Mouse (Mus musculus): ENCODE data around the gene Gpr153. TPM values are rescaled to one million over a fixed set of nuclear protein-coding genes. Genes with fewer than 3 reads are reported as not detected.

Gpr153 gene
- polyA plus RNA-seq, 1 experiment from 2014 or later, result 6.7 TPM

GRCm38 (mm10) chr4:152281601-152282000 lies 7.6 kb downstream of the Gpr153 start:
- Histone ChIP-seq H3K9me3 (replicated peaks; ENCODE audit: control insufficient read depth, low read length) (no peaks in the 10 kb centered on the region), H3K4me1 (ENCODE audit: control insufficient read depth, insufficient read depth, low read length) (peaks cover 6% of the 10 kb centered on the region), H3K4me3 (ENCODE audit: low read depth, low read length) (no peak overlapping the region), H3K4me2 (ENCODE audit: low read length) (no peak overlapping the region), H3K9ac (ENCODE audit: low read length) (no peak overlapping the region), H3K27me3 (replicated peaks; ENCODE audit: control insufficient read depth, insufficient read depth, low read length) (peaks cover 66% of the 10 kb centered on the region), H3K36me3 (ENCODE audit: control insufficient read depth, insufficient read depth, low read length) (no peaks in the 10 kb centered on the region), H3K27ac (ENCODE audit: low read depth, low read length) (no peak overlapping the region)
- ATAC-seq, result no peak
- 54% methylated on average over 15 of the region's 15 CpGs for WGBS
- no peak for DNase-seq (ENCODE audit: low spot score)

- Histone ChIP-seq H3K4me3 (ENCODE audit: low read depth, low read length) (peak overlapping the region; percentile 30), H3K27me3 (replicated peaks; ENCODE audit: control insufficient read depth, insufficient read depth, low read length) (peaks cover 77% of the 10 kb centered on the region), H3K27ac (ENCODE audit: low read depth, low read length) (no peak overlapping the region), H3K4me2 (ENCODE audit: low read length) (peak overlapping the region; percentile 55), H3K9ac (ENCODE audit: low read length) (peak overlapping the region; percentile 51), H3K9me3 (replicated peaks; ENCODE audit: control insufficient read depth, low read length) (no peaks in the 10 kb centered on the region), H3K36me3 (ENCODE audit: control insufficient read depth, insufficient read depth, low read length) (no peaks in the 10 kb centered on the region), H3K4me1 (ENCODE audit: control insufficient read depth, insufficient read depth, low read length) (peaks cover 11% of the 10 kb centered on the region)
- DNase-seq (ENCODE audit: low spot score), result no peak
- WGBS, result 18% methylated on average over 34 of the region's 34 CpGs
- ATAC-seq, result 0 out of 2 replicates have a peak, but pooled peaks have one; percentile 2
Observed at GRCm38 (mm10) chr4:152282721-152283120, 8.7 kb downstream of the Gpr153 start.

GRCm38 (mm10) chr4:152283186-152283950 lies 9.3 kb downstream of the Gpr153 start:
- H3K9me3 ChIP-seq (replicated peaks; ENCODE audit: control insufficient read depth, low read length), result no peaks in the 10 kb centered on the region
- DNase-seq (ENCODE audit: low spot score) (peak; percentile 87), ATAC-seq (peak; percentile 89)
- peaks cover 15% of the 10 kb centered on the region for H3K4me1 ChIP-seq (ENCODE audit: control insufficient read depth, insufficient read depth, low read length)
- peaks cover 84% of the 10 kb centered on the region for H3K27me3 ChIP-seq (replicated peaks; ENCODE audit: control insufficient read depth, insufficient read depth, low read length)
- peak overlapping the region; percentile 30 for H3K4me3 ChIP-seq (ENCODE audit: low read depth, low read length)
- H3K27ac ChIP-seq (ENCODE audit: low read depth, low read length), result no peak overlapping the region
- peak overlapping the region; percentile 55 for H3K4me2 ChIP-seq (ENCODE audit: low read length)
- H3K36me3 ChIP-seq (ENCODE audit: control insufficient read depth, insufficient read depth, low read length), result no peaks in the 10 kb centered on the region
- H3K9ac ChIP-seq (ENCODE audit: low read length), result peak overlapping the region; percentile 51
- 3% methylated on average over 64 of the region's 70 CpGs for WGBS

DNA sequence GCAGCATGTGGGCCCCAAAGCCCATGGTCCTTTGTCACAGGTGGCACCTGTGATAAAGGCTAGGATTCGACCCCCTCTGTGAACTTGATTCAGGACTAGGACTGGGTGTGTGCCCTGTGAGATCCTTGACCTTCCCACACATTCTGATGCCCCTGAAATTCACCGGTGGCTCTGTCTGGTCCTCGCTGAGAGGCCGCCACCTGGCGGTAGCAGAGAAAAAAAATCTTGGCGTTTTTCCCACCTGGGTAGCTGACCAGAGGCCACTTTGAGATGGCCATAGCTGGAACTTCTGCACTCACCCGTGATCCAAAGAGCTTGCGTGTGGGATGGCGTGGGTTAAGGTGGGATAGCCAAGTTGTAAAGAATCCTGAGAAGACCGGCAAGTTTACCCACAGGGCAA lies 11.5 kb downstream of the Gpr153 start:
- H3K36me3 ChIP-seq (ENCODE audit: control insufficient read depth, insufficient read depth, low read length), result no peaks in the 10 kb centered on the region
- ATAC-seq (no peak), DNase-seq (ENCODE audit: low spot score) (peak; percentile 72)
- no peak overlapping the region for H3K27ac ChIP-seq (ENCODE audit: low read depth, low read length)
- no peak overlapping the region for H3K4me2 ChIP-seq (ENCODE audit: low read length)
- H3K9me3 ChIP-seq (replicated peaks; ENCODE audit: control insufficient read depth, low read length), result no peaks in the 10 kb centered on the region
- peaks cover 93% of the 10 kb centered on the region for H3K27me3 ChIP-seq (replicated peaks; ENCODE audit: control insufficient read depth, insufficient read depth, low read length)
- WGBS, result 3% methylated on average over 10 of the region's 10 CpGs
- peaks cover 22% of the 10 kb centered on the region for H3K4me1 ChIP-seq (ENCODE audit: control insufficient read depth, insufficient read depth, low read length)
- no peak overlapping the region for H3K9ac ChIP-seq (ENCODE audit: low read length)
- no peak overlapping the region for H3K4me3 ChIP-seq (ENCODE audit: low read depth, low read length)

- no peaks in the 10 kb centered on the region for H3K9me3 ChIP-seq (replicated peaks; ENCODE audit: control insufficient read depth, low read length)
- no peak overlapping the region for H3K27ac ChIP-seq (ENCODE audit: low read depth, low read length)
- H3K27me3 ChIP-seq (replicated peaks; ENCODE audit: control insufficient read depth, insufficient read depth, low read length), result peaks cover 93% of the 10 kb centered on the region
- peaks cover 27% of the 10 kb centered on the region for H3K4me1 ChIP-seq (ENCODE audit: control insufficient read depth, insufficient read depth, low read length)
- peak overlapping the region; percentile 30 for H3K4me3 ChIP-seq (ENCODE audit: low read depth, low read length)
- H3K4me2 ChIP-seq (ENCODE audit: low read length), result peak overlapping the region; percentile 66
- H3K9ac ChIP-seq (ENCODE audit: low read length), result peak overlapping the region; percentile 54
- WGBS, result 0% methylated on average over 32 of the region's 32 CpGs
- DNase-seq (ENCODE audit: low spot score) (no peak), ATAC-seq (no peak)
- H3K36me3 ChIP-seq (ENCODE audit: control insufficient read depth, insufficient read depth, low read length), result no peaks in the 10 kb centered on the region
Observed at GRCm38 (mm10) chr4:152286183-152286582, 12.2 kb downstream of the Gpr153 start.

- H3K9me3 ChIP-seq (replicated peaks; ENCODE audit: control insufficient read depth, low read length), result no peaks in the 10 kb centered on the region
- no peaks in the 10 kb centered on the region for H3K36me3 ChIP-seq (ENCODE audit: control insufficient read depth, insufficient read depth, low read length)
- H3K4me2 ChIP-seq (ENCODE audit: low read length), result peak overlapping the region; percentile 66
- H3K27ac ChIP-seq (ENCODE audit: low read depth, low read length), result no peak overlapping the region
- ATAC-seq (no peak), DNase-seq (ENCODE audit: low spot score) (no peak)
- H3K4me1 ChIP-seq (ENCODE audit: control insufficient read depth, insufficient read depth, low read length), result peaks cover 27% of the 10 kb centered on the region
- peaks cover 93% of the 10 kb centered on the region for H3K27me3 ChIP-seq (replicated peaks; ENCODE audit: control insufficient read depth, insufficient read depth, low read length)
- 4% methylated on average over 25 of the region's 26 CpGs for WGBS
- H3K4me3 ChIP-seq (ENCODE audit: low read depth, low read length), result peak overlapping the region; percentile 30; the same call in 1 of the 2 replicates
- H3K9ac ChIP-seq (ENCODE audit: low read length), result no peak overlapping the region
Observed at GRCm38 (mm10) chr4:152286887-152287286, 12.9 kb downstream of the Gpr153 start.

DNA sequence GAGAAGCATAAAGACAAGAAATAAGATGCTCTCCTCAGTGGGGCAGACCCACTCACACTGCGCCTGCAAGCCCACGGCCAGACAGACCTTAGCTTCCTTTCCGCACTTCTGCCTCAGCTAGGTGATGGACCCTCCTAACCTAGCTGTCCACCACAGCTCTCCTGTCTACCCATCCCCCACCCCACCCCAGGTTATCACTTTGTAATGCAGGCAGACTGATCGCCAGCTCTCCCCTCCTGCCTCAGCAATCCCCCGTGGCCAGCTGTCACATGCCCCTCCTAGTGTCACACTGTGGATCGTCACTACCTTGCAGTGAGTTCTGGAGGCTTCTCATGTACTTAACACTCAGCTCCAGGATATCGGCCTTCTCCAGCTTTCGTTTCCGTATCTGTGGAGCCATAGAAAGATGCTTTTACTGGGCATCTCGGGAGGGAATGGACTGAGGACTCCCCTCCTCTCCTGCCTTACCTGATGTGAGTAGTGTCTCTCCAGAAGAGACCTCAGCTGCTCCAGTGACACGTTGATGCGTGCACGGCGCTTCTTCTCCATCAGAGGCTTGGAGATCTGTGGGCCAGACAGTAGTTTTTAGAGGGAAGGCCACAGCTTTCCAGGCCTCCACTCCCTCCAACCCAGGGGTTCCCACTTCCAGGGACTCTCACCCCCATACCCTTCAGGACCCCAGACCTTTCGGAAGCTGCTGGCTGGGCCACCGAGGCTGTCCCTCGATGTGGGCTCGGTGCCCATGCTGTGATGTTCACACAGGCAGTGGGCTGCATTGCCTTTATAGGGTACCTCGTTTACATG lies 13.5 kb downstream of the Gpr153 start:
- ATAC-seq (no peak), DNase-seq (ENCODE audit: low spot score) (no peak)
- Histone ChIP-seq H3K27ac (ENCODE audit: low read depth, low read length) (no peak overlapping the region), H3K36me3 (ENCODE audit: control insufficient read depth, insufficient read depth, low read length) (no peaks in the 10 kb centered on the region), H3K9me3 (replicated peaks; ENCODE audit: control insufficient read depth, low read length) (no peaks in the 10 kb centered on the region), H3K4me1 (ENCODE audit: control insufficient read depth, insufficient read depth, low read length) (peaks cover 27% of the 10 kb centered on the region), H3K4me2 (ENCODE audit: low read length) (no peak overlapping the region), H3K4me3 (ENCODE audit: low read depth, low read length) (peak overlapping the region; percentile 30; the same call in 1 of the 2 replicates), H3K27me3 (replicated peaks; ENCODE audit: control insufficient read depth, insufficient read depth, low read length) (peaks cover 93% of the 10 kb centered on the region), H3K9ac (ENCODE audit: low read length) (no peak overlapping the region)
- 6% methylated on average over 19 of the region's 19 CpGs for WGBS

DNA sequence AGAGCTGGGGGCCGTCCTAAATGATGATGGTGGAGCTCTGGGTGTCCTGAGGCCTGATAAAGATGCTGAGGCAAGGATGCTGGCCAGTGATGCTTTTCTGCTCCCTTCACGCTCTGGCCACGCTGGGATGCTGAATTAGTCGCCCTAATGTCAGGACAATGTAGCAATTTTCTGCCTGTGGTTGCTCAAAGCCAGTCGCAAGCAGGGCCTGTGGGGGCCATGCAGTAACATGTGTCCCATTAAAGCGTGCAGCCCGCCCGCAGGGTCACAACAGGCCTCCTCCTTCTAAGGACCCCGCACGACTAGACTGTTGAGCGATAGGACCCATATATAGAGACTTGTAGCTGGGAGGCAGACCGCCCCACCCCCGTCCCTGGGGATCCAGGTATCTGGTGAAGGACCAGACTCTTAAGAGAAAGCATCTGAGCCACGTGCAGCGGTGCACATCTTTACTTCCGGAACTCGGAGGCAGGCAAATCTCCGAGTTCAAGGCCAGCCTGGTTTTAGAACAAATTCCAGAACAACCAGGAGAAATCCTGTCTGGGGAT lies 14.4 kb downstream of the Gpr153 start:
- Histone ChIP-seq H3K27ac (ENCODE audit: low read depth, low read length) (no peak overlapping the region), H3K9ac (ENCODE audit: low read length) (no peak overlapping the region), H3K9me3 (replicated peaks; ENCODE audit: control insufficient read depth, low read length) (no peaks in the 10 kb centered on the region), H3K4me3 (ENCODE audit: low read depth, low read length) (no peak overlapping the region), H3K4me2 (ENCODE audit: low read length) (no peak overlapping the region), H3K27me3 (replicated peaks; ENCODE audit: control insufficient read depth, insufficient read depth, low read length) (peaks cover 93% of the 10 kb centered on the region), H3K4me1 (ENCODE audit: control insufficient read depth, insufficient read depth, low read length) (peaks cover 23% of the 10 kb centered on the region), H3K36me3 (ENCODE audit: control insufficient read depth, insufficient read depth, low read length) (no peaks in the 10 kb centered on the region)
- ATAC-seq (no peak), DNase-seq (ENCODE audit: low spot score) (no peak)
- 34% methylated on average over 18 of the region's 18 CpGs for WGBS
